Mouse (Mus musculus) kidney, adult 2 months (tissue): ENCODE measurements at regions not wholly inside any gene's neighbourhood (a gene's known extent, or its start where the extent isn't known, plus 50 kb on each side); places are given as distances from the start of the nearest gene placed in this dataset.

ENCODE experiments used
- DNase-seq: peaks from one replicate; pipeline ENCODE4 v3.0.0; 2021
- H3K27ac ChIP-seq: fragments of 200-500 bp; 2 replicates; pipeline ENCODE4 v1.5.1; 2012; ENCODE audit warnings: low read depth, low read length, control low read depth, inconsistent platforms; ENCODE audit not compliant: insufficient read depth
- H3K27me3 ChIP-seq: fragments of 200-500 bp; replicated peaks from 2 replicates; pipeline ENCODE4 v1.6.1; 2012; ENCODE audit warnings: mild to moderate bottlenecking, moderate library complexity, low read length, inconsistent platforms; ENCODE audit not compliant: control insufficient read depth, insufficient read depth
- H3K36me3 ChIP-seq: fragments of 200-500 bp; 2 replicates; pipeline ENCODE4 v1.6.1; 2012; ENCODE audit warnings: mild to moderate bottlenecking, moderate library complexity, low read length, inconsistent platforms; ENCODE audit not compliant: control insufficient read depth, insufficient read depth
- H3K4me1 ChIP-seq: fragments of 200-500 bp; 2 replicates; pipeline ENCODE4 v1.6.1; 2011; ENCODE audit warnings: low read length; ENCODE audit not compliant: control insufficient read depth, insufficient read depth
- H3K4me3 ChIP-seq: fragments of 200-500 bp; 2 replicates; pipeline ENCODE4 v1.5.1; 2011; ENCODE audit warnings: mild to moderate bottlenecking, low read depth, low read length, control low read depth; ENCODE audit not compliant: insufficient read depth
- CTCF ChIP-seq: fragments of 200-500 bp; conservative IDR thresholded peaks from 2 replicates; pipeline ENCODE4 v1.5.1; 2011; ENCODE audit warnings: low read depth, mild to moderate bottlenecking, control low read depth, low read length, moderate library complexity, mixed read lengths; ENCODE audit not compliant: insufficient read depth, insufficient read length
- POLR2A ChIP-seq: fragments of 200-500 bp; IDR thresholded peaks from one replicate; pipeline ENCODE4 v1.6.1; 2011; ENCODE audit warnings: low read depth, low read length, control low read depth
- WGBS: fragments of 180-500 bp; shearing (Covaris S2); methylation state at CpG from one replicate; pipeline ENCODE4 v1.1.7; 2018; 5-methylcytosine and 5-hydroxymethylcytosine counted together

DNA sequence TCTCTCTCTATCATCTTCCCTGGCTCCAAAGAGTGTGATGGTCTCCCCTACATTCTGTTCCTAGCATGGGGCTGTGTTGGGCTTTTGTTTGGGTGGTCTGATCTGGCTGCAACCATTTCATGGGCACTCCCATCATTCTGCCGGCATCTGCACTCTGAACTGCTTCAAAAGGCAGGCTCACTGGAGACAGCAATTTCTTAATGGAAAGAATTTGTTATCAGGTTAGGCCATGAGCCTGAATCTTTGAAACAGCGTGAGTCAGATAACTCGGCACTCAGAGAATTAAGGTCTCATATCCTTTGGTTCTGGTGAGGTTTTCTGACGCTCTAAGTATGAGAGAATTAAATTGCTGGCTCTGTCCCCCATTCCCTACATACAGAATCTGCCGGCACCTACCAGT is 519.8 kb upstream of the Arid1b start:
- Histone ChIP-seq H3K27ac (no peak overlapping the region), H3K4me3 (no peak overlapping the region), H3K27me3 (no peaks in the 10 kb centered on the region), H3K36me3 (no peaks in the 10 kb centered on the region), H3K4me1 (no peaks in the 10 kb centered on the region)
- no peak for DNase-seq
- no peak for TF ChIP-seq CTCF
- no peak for TF ChIP-seq POLR2A
- WGBS, result 91% methylated on average over 5 of the region's 5 CpGs

DNA sequence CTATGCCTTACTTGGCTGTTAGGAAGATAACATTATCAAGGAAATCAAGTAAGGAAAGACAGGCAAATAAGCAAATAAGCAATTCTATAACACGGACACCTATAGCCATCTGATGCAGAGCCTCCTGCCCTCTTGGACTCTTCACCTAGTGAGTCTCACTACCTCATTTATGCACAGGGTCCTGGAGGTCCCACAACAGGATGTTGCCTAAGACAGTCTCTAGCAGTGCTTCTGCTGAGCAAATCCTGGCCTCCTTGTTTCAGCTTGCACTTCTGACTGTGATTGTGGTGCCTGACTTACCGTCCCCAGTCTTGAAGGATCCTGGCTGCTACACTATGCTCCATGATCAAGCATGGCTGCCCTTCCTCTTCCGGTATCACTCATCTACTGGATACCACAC is 518.5 kb upstream of the Arid1b start:
- Histone ChIP-seq H3K4me3 (no peak overlapping the region), H3K27ac (no peak overlapping the region), H3K36me3 (no peaks in the 10 kb centered on the region), H3K27me3 (no peaks in the 10 kb centered on the region), H3K4me1 (no peaks in the 10 kb centered on the region)
- DNase-seq, result no peak
- TF ChIP-seq POLR2A (no peak), CTCF (no peak)
- 93% methylated on average over 3 of the region's 3 CpGs for WGBS

DNA sequence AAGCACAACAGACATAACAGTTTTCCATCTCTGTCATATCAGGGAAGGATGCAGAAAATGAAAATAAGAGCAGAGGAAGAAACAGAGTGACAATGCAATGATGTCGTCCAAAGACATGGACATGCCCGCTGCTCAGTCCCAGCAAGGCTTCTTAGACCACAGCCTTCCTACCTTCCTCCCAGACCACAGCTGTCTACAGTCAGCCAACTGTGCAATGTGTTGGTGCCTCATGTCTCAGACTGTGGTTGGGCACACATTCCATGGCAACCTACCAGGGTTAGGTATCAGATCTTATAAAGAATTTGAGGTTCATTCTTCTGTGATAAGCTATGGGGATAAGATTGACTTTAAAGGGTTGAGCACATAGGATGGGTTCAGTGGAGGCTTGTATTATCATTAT is 499.7 kb upstream of the Arid1b start:
- 100% methylated on average over 2 of the region's 2 CpGs for WGBS
- Histone ChIP-seq H3K36me3 (no peaks in the 10 kb centered on the region), H3K4me3 (no peak overlapping the region), H3K4me1 (no peaks in the 10 kb centered on the region), H3K27ac (no peak overlapping the region), H3K27me3 (no peaks in the 10 kb centered on the region; the same call in none of the 2 replicates)
- no peak for DNase-seq
- TF ChIP-seq POLR2A, result no peak
- no peak for TF ChIP-seq CTCF

DNA sequence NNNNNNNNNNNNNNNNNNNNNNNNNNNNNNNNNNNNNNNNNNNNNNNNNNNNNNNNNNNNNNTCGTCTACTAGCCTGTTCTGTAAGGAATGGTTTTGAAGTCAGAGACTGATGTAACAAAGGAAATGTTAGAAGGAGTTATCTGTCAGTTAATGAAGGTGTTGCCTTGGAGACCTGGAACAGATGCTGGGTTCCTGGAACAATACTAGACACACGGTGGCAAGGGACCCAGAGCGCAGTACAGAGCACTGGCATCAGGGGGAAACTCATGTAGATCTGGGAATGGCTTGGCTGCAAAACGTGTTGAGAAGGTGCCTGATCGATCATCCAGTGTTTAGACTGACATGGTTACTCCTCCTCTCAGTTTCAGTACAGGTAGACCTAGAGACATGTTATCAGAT is 493.6 kb upstream of the Arid1b start:
- no peaks in the 10 kb centered on the region; the same call in 1 of the 2 replicates for H3K27me3 ChIP-seq
- 82% methylated on average over 5 of the region's 5 CpGs for WGBS
- H3K27ac ChIP-seq, result no peak overlapping the region
- TF ChIP-seq CTCF (no peak), POLR2A (no peak)
- no peaks in the 10 kb centered on the region for H3K4me1 ChIP-seq
- DNase-seq, result no peak
- no peak overlapping the region for H3K4me3 ChIP-seq
- H3K36me3 ChIP-seq, result no peaks in the 10 kb centered on the region

DNA sequence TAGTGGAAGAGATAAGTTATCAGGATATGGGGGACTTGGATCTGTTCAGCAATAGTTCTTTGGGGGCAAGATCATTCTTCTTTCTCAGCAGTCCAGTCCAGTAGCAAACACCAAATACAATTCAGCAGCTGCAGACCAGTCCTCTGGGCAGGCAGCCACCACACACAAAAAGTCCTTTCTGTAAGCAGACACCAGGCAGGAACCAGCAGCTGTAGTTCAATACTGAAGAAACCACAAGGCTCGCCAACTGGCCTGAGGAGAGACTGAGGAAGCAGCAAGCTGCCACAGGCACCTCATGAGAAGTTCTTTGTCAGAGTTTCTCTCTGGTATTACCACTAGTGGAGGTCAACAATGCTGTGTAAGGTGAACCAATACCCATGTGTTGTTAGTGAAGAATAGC is 493.1 kb upstream of the Arid1b start:
- TF ChIP-seq CTCF (no peak), POLR2A (no peak)
- Histone ChIP-seq H3K4me1 (no peaks in the 10 kb centered on the region), H3K4me3 (no peak overlapping the region), H3K27me3 (no peaks in the 10 kb centered on the region; the same call in 1 of the 2 replicates), H3K27ac (no peak overlapping the region), H3K36me3 (no peaks in the 10 kb centered on the region)
- DNase-seq, result no peak
- WGBS, result 97% methylated on average over 1 of the region's 1 CpGs

DNA sequence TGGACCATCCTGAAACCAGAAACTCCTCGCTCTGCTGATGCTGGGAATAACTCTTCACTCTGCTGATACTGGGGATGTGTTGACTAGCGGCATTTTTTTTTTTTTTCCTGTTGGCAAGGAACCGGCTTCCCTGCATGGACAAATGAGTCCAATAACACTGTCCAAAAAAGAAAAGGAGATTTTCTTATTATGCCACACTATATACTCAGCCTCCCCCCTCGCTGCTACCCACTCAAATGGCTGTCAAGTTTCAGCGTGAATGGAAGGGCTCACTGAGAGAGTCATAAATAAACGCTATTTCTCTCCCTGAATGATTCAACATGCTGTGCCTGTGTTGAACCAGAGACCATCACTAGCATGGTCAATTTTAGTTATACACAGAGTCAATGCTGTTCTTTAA is 489.2 kb upstream of the Arid1b start:
- no peak for DNase-seq
- Histone ChIP-seq H3K4me1 (no peaks in the 10 kb centered on the region), H3K4me3 (no peak overlapping the region), H3K36me3 (no peaks in the 10 kb centered on the region), H3K27me3 (no peaks in the 10 kb centered on the region), H3K27ac (no peak overlapping the region)
- 53% methylated on average over 6 of the region's 6 CpGs for WGBS
- TF ChIP-seq CTCF (no peak), POLR2A (no peak)

DNA sequence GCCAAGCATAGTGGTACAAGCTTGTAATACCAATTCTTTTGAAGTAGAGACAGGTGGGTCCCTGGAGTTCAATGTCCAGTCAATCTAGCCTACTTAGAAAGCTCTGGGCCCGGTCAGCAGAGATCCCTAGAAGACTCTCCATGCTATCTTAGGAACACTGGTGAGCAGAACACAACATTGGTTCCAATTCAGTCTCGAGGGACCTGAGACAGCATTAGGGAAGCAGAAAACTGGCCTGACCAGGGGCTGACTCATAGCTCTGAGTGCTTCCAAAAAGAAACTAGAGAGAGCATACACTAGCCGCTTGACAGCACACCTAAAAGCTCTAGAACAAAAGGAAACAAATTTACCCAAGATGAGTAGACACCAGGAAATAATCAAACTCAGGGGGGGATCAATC is 484.6 kb upstream of the Arid1b start:
- H3K36me3 ChIP-seq, result no peaks in the 10 kb centered on the region
- no peaks in the 10 kb centered on the region for H3K4me1 ChIP-seq
- H3K4me3 ChIP-seq, result no peak overlapping the region
- H3K27ac ChIP-seq, result no peak overlapping the region
- DNase-seq, result no peak
- no peaks in the 10 kb centered on the region for H3K27me3 ChIP-seq
- WGBS, result 73% methylated on average over 3 of the region's 3 CpGs
- TF ChIP-seq CTCF, result no peak
- TF ChIP-seq POLR2A, result no peak

DNA sequence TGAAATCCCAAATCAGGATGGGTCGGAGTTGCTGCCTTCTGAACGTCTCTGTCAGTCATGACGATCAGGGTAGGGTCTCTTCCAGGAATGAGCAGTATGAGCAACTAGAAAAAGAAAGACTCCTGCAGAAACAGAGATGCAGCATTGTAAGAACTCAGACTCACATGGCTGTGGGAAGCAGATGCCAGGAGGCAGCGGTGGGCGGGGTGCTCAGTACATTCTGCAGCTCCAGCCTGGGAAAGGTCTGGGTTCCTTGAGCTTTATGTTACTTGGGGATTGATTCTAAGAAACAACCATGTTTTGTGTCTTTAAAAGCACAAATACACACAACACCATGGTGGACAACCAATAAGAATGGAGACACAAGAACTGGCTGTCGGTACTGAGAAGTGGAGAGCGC is 478.0 kb upstream of the Arid1b start:
- TF ChIP-seq CTCF, result no peak
- TF ChIP-seq POLR2A, result no peak
- no peak for DNase-seq
- WGBS, result 88% methylated on average over 7 of the region's 7 CpGs
- no peak overlapping the region for H3K27ac ChIP-seq
- H3K27me3 ChIP-seq, result no peaks in the 10 kb centered on the region
- no peaks in the 10 kb centered on the region for H3K4me1 ChIP-seq
- H3K4me3 ChIP-seq, result no peak overlapping the region
- no peaks in the 10 kb centered on the region for H3K36me3 ChIP-seq
